Comparison of ENCODE assay signal across 10 mouse cellular contexts in the genomic region with DNA sequence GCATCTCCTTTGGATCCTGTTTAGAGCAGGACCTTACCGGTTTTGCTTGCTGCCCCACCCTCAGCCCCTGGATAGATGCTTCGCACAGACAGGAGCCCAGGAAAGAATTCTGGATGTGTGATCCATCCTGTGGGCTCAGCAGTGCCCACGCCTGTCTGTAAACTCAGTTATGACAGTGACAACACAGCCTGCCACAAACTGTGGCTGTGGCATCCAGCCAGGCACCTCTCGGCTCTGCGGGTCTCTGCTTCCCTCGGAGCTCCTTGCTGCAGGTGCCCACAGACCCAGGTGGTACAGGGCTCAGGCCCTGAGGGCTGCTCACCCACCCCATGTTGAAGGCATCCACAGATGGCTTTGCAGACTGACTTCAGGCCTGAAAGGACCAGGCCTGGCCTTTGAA. TPM values are rescaled to one million over a fixed set of nuclear protein-coding genes. Genes with fewer than 3 reads are reported as not detected.
A peak's percentile ranks its signal among the peaks of the same experiment; 100 is the strongest.
DNase-seq lines count a peak whose midpoint lies in the region; ATAC-seq lines count a peak whose summit lies in the region.
"Had no signal": no experiment of that assay in that cellular context is flagged by ENCODE, and none has a peak within 500 bp of the region (broad histone marks: within the 10 kb centered on the region; RNA-seq: fewer than 3 reads in every experiment).

No protein-coding gene starts in this region.

- H3K9ac ChIP-seq in heart, embryonic 11.5 days (ENCODE audit: low read depth, low read length), result no peak overlapping the region
- 0 out of 2 replicates have a peak overlapping the region, but pooled peaks have one; percentile 0 for H3K9ac ChIP-seq in midbrain, embryonic 11.5 days (ENCODE audit: low read length)
- H3K9ac ChIP-seq in midbrain, embryonic 16.5 days (ENCODE audit: low read depth, low read length), result no peak overlapping the region
- H3K9ac ChIP-seq: liver, embryonic 15.5 days had no signal

- no peak for DNase-seq in heart, adult 8-10 months (ENCODE audit: low spot score)
- DNase-seq in midbrain, embryonic 11.5 days (ENCODE audit: low spot score, missing footprints), result no peak
- DNase-seq in layer of hippocampus, postnatal 36 days, result peak; percentile 48 to 54
- peak; percentile 61 for DNase-seq in thymus, postnatal 25 days
- DNase-seq in retina, embryonic 14.5 days (ENCODE audit: low spot score), result no peak
- DNase-seq: gastrocnemius, postnatal 25 days had no signal

- peaks cover 39% of the 10 kb centered on the region for H3K4me1 ChIP-seq in heart, embryonic 11.5 days (ENCODE audit: control insufficient read depth, insufficient read depth, low read length)
- H3K4me1 ChIP-seq in midbrain, embryonic 11.5 days (ENCODE audit: control insufficient read depth, insufficient read depth, low read length), result peaks cover 11% of the 10 kb centered on the region
- peaks cover 24% of the 10 kb centered on the region for H3K4me1 ChIP-seq in midbrain, embryonic 16.5 days (ENCODE audit: control insufficient read depth, insufficient read depth, low read length)

- no peaks in the 10 kb centered on the region for H3K36me3 ChIP-seq in heart, embryonic 11.5 days (ENCODE audit: control insufficient read depth, insufficient read depth, low read length)
- H3K36me3 ChIP-seq in midbrain, embryonic 11.5 days (ENCODE audit: control insufficient read depth, insufficient read depth, low read length), result no peaks in the 10 kb centered on the region
- H3K36me3 ChIP-seq in midbrain, embryonic 16.5 days (ENCODE audit: control insufficient read depth, insufficient read depth, low read length), result no peaks in the 10 kb centered on the region
- H3K36me3 ChIP-seq: liver, embryonic 15.5 days had no signal

- H3K27ac ChIP-seq in heart, embryonic 11.5 days (ENCODE audit: low read depth, low read length), result peak overlapping the region; percentile 96
- no peak overlapping the region for H3K27ac ChIP-seq in midbrain, embryonic 11.5 days (ENCODE audit: low read depth, low read length)
- H3K27ac ChIP-seq in midbrain, embryonic 16.5 days (ENCODE audit: low read length), result no peak overlapping the region
- H3K27ac ChIP-seq: liver, embryonic 15.5 days had no signal

- H3K4me2 ChIP-seq in heart, embryonic 11.5 days, result no peak overlapping the region
- no peak overlapping the region for H3K4me2 ChIP-seq in midbrain, embryonic 11.5 days
- H3K4me2 ChIP-seq in midbrain, embryonic 16.5 days (ENCODE audit: low read length), result no peak overlapping the region
- H3K4me2 ChIP-seq: liver, embryonic 15.5 days had no signal

- 73% methylated on average over 6 of the region's 6 CpGs for WGBS in heart, embryonic 11.5 days (ENCODE audit: insufficient replicate concordance)
- 94% methylated on average over 6 of the region's 6 CpGs for WGBS in midbrain, embryonic 11.5 days
- WGBS in midbrain, embryonic 16.5 days, result 76% methylated on average over 6 of the region's 6 CpGs

- no peak for ATAC-seq in heart, embryonic 11.5 days (replicated peaks; ENCODE audit: insufficient number of reproducible peaks, low FRiP score, low TSS enrichment)
- no peak for ATAC-seq in midbrain, embryonic 11.5 days (ENCODE audit: low FRiP score)
- no peak for ATAC-seq in midbrain, embryonic 16.5 days
- ATAC-seq: intestine, postnatal 0 days had no signal

- no peak overlapping the region for H3K4me3 ChIP-seq in heart, embryonic 11.5 days (ENCODE audit: low read depth, low read length)
- no peak overlapping the region for H3K4me3 ChIP-seq in midbrain, embryonic 11.5 days (ENCODE audit: low read depth, low read length)
- no peak overlapping the region for H3K4me3 ChIP-seq in midbrain, embryonic 16.5 days (ENCODE audit: low read depth, low read length)
- H3K4me3 ChIP-seq: liver, embryonic 15.5 days had no signal

- H3K27me3 ChIP-seq in heart, embryonic 11.5 days (ENCODE audit: control insufficient read depth, insufficient read depth, low read length), result no peaks in the 10 kb centered on the region
- no peaks in the 10 kb centered on the region; the same call in 1 of the 2 replicates for H3K27me3 ChIP-seq in midbrain, embryonic 11.5 days (ENCODE audit: control insufficient read depth, insufficient read depth, low read length)
- H3K27me3 ChIP-seq in midbrain, embryonic 16.5 days (ENCODE audit: control insufficient read depth, insufficient read depth, low read depth, low read length), result no peaks in the 10 kb centered on the region
- H3K27me3 ChIP-seq: liver, embryonic 15.5 days had no signal

- H3K9me3 ChIP-seq in heart, embryonic 11.5 days (replicated peaks; ENCODE audit: control insufficient read depth, low read length), result no peaks in the 10 kb centered on the region
- no peaks in the 10 kb centered on the region for H3K9me3 ChIP-seq in midbrain, embryonic 11.5 days (ENCODE audit: control insufficient read depth, low read length)
- H3K9me3 ChIP-seq in midbrain, embryonic 16.5 days (replicated peaks; ENCODE audit: control insufficient read depth, low read length, poor library complexity, severe bottlenecking), result no peaks in the 10 kb centered on the region
- H3K9me3 ChIP-seq: liver, embryonic 15.5 days had no signal

RNA-seq across cellular contexts. Expression of a gene that starts 30.0 kb away (rescaled TPM):
- polyA plus RNA-seq in heart, embryonic 11.5 days (2014; fragmentation: Nextera tagmentation; extraction: Ambion mirVana), result 7.1 and 7.3 TPM in 2 replicates
- total RNA-seq in heart, adult 8-10 months (2022), result 1 to 10 TPM; 5.0 to 9.4 (median 7.6) TPM
- 6.7 and 7.3 TPM in 2 replicates for polyA plus RNA-seq in midbrain, embryonic 11.5 days (2014; fragmentation: Nextera tagmentation; extraction: Ambion mirVana)
- polyA plus RNA-seq in midbrain, embryonic 16.5 days (2015; fragmentation: Nextera tagmentation; extraction: Ambion mirVana), result 21.3 and 22.7 TPM in 2 replicates
- total RNA-seq in layer of hippocampus, postnatal 36 days (2021), result 10 to 100 TPM; 52.0 to 56.6 TPM

Comparison
In these comparisons a context has a peak if more than half of its experiments do, and no peak if none do; other contexts are left out.
1. DNase-seq: peak in layer of hippocampus, postnatal 36 days (2 of 2) and thymus, postnatal 25 days (single experiment); none in heart, adult 8-10 months (single experiment), midbrain, embryonic 11.5 days (single experiment) and retina, embryonic 14.5 days (single experiment).